Mouse (Mus musculus) inflammation-experienced regulatory T-cells, adult 6 months (primary cell): ENCODE data around the gene Nudt1. TPM values are rescaled to one million over a fixed set of nuclear protein-coding genes. Genes with fewer than 3 reads are reported as not detected.
A peak's percentile ranks its signal among the peaks of the same experiment; 100 is the strongest.

ENCODE experiments used
- ATAC-seq: one replicate; pipeline ENCODE4 v1.8.0; 2017
- polyA plus RNA-seq, 3 experiments: library from polyadenylated mRNA; unstranded; fragments of 100-300 nt; shearing (Covaris generic); gene quantifications; one replicate each; pipeline ENCODE4 v1.2.1; 2017

Gene Nudt1
- 10 to 100 TPM; 14.8 to 31.5 (median 20.5) TPM for polyA plus RNA-seq

- peak; percentile 99 for ATAC-seq
Observed at GRCm38 (mm10) chr5:140321042-140321755, at the start of gene Nudt1, which contains the start of gene Mad1l1. Gene Nudt1, plus strand, starts transcription at chr5:140321656. Gene Mad1l1, minus strand, starts transcription at chr5:140321552.

GRCm38 (mm10) chr5:140276779-140277178 is 44.7 kb upstream of the Nudt1 start:
- ATAC-seq: no peak

GRCm38 (mm10) chr5:140280205-140280604 is 41.3 kb upstream of the Nudt1 start:
- ATAC-seq: no peak

GRCm38 (mm10) chr5:140282376-140282775 is 39.1 kb upstream of the Nudt1 start:
- ATAC-seq: no peak

GRCm38 (mm10) chr5:140282900-140283299 is 38.6 kb upstream of the Nudt1 start:
- no peak for ATAC-seq

GRCm38 (mm10) chr5:140284011-140284410 is 37.4 kb upstream of the Nudt1 start:
- ATAC-seq: no peak

- no peak for ATAC-seq
Observed at GRCm38 (mm10) chr5:140284761-140285160, 36.7 kb upstream of the Nudt1 start.

GRCm38 (mm10) chr5:140288287-140288686 is 33.2 kb upstream of the Nudt1 start:
- no peak for ATAC-seq

GRCm38 (mm10) chr5:140289161-140289560 is 32.3 kb upstream of the Nudt1 start:
- no peak for ATAC-seq

- peak; percentile 52 for ATAC-seq
Observed at GRCm38 (mm10) chr5:140292152-140292551, 29.3 kb upstream of the Nudt1 start.

GRCm38 (mm10) chr5:140298291-140298690 is 23.2 kb upstream of the Nudt1 start:
- no peak for ATAC-seq

- ATAC-seq: no peak
Observed at GRCm38 (mm10) chr5:140306016-140306415, 15.4 kb upstream of the Nudt1 start.

- ATAC-seq: no peak
Observed at GRCm38 (mm10) chr5:140307602-140308001, 13.9 kb upstream of the Nudt1 start.

GRCm38 (mm10) chr5:140316716-140317115 is 4.7 kb upstream of the Nudt1 start:
- ATAC-seq: no peak

GRCm38 (mm10) chr5:140321756-140322575 is 510 bp downstream of the Nudt1 start:
- peak; percentile 23 for ATAC-seq

GRCm38 (mm10) chr5:140324058-140324457 is 2.6 kb downstream of the Nudt1 start:
- no peak for ATAC-seq

GRCm38 (mm10) chr5:140331615-140332512 is 10.4 kb downstream of the Nudt1 start, which contains the start of gene Mrm2:
Gene Mrm2, minus strand, starts transcription at chr5:140331898.
- peak; percentile 96 for ATAC-seq

GRCm38 (mm10) chr5:140332519-140332918 is 11.1 kb downstream of the Nudt1 start:
- ATAC-seq: no peak

GRCm38 (mm10) chr5:140333631-140334030 is 12.2 kb downstream of the Nudt1 start:
- ATAC-seq: no peak

GRCm38 (mm10) chr5:140336680-140337079 is 15.2 kb downstream of the Nudt1 start:
- no peak for ATAC-seq

GRCm38 (mm10) chr5:140338779-140339178 is 17.3 kb downstream of the Nudt1 start:
- ATAC-seq: no peak

GRCm38 (mm10) chr5:140339836-140340235 is 18.4 kb downstream of the Nudt1 start:
- ATAC-seq: no peak

GRCm38 (mm10) chr5:140342880-140343279 is 21.4 kb downstream of the Nudt1 start:
- no peak for ATAC-seq
